Mouse (Mus musculus): ENCODE measurements around the gene Rnf168.
"Not testable (repeated sequence)": the region's sequence is repeated elsewhere in the genome, so short reads cannot be mapped to it uniquely, and the experiment has no call there.

GRCm38 (mm10) chr16:32264225-32264624 lies 13.0 kb upstream of the Rnf168 start:
- not testable (repeated sequence) for TF ChIP-seq CTCF (IDR thresholded peaks at IDR 0.05; ENCODE audit: borderline replicate concordance, extremely low read depth, insufficient read depth, insufficient read length); POLR2A (IDR thresholded peaks at IDR 0.05; ENCODE audit: borderline replicate concordance, extremely low read depth, insufficient read depth, insufficient read length, poor library complexity, severe bottlenecking)

All from brain, embryonic 14.5 days (tissue).